Mouse (Mus musculus) stomach, postnatal 0 days (tissue): ENCODE data around the gene Eif3b.

Source experiments
- CTCF ChIP-seq: IDR thresholded peaks from 2 replicates; pipeline ENCODE4 v1.5.1; 2016; ENCODE audit warnings: antibody characterized with exemption, low read depth, mild to moderate bottlenecking, moderate library complexity
- EP300 ChIP-seq: optimal IDR thresholded peaks from 2 replicates; pipeline ENCODE3; 2016; ENCODE audit warnings: antibody characterized with exemption

- TF ChIP-seq CTCF (no peak), EP300 (no peak)
These were observed 40.8 kb upstream of the Eif3b start for GRCm38 (mm10) chr5:140378121-140378853.
